ENCODE assay signal across 8 mouse cellular contexts in the genomic region with DNA sequence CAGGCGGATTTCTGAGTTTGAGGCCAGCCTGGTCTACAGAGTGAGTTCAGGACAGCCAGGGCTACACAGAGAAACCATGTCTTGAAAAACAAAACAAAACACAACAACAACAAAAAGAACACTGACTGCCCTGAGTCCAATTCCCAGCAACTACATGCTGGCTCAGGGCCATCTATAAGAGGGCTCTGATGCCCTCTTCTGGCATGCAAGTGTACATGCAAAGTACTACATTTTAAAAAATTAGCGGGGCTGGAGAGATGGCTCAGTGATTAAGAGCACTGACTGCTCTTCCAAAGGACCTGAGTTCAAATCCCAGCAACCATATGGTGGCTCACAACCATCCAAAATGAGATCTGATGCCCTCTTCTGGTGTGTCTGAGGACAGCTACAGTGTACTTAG. TPM values are rescaled to one million over a fixed set of nuclear protein-coding genes. Genes with fewer than 3 reads are reported as not detected.
DNase-seq lines count a peak whose midpoint lies in the region; ATAC-seq and TF ChIP-seq lines count a peak whose summit lies in the region.
"Not testable (repeated sequence)": the region's sequence is repeated elsewhere in the genome, so short reads cannot be mapped to it uniquely, and the experiment has no call there.

No protein-coding gene starts in this region.

- TF ChIP-seq EP300 in lung, postnatal 0 days (IDR thresholded peaks at IDR 0.05), result not testable (repeated sequence)

- ATAC-seq in lung, postnatal 0 days; midbrain, postnatal 0 days (ENCODE audit: low FRiP score): not testable (repeated sequence)

- not testable (repeated sequence) for TF ChIP-seq POLR2A in bone marrow, adult 2 months (IDR thresholded peaks at IDR 0.05; ENCODE audit: borderline replicate concordance, control insufficient read depth, low read depth, low read length)

- not testable (repeated sequence) for H3K9me3 ChIP-seq in lung, postnatal 0 days (ENCODE audit: low read length); midbrain, postnatal 0 days (ENCODE audit: low read length)

- H3K4me2 ChIP-seq in lung, postnatal 0 days (replicated peaks; ENCODE audit: low read depth, low read length); midbrain, postnatal 0 days (ENCODE audit: low read depth, low read length, poor library complexity, severe bottlenecking): not testable (repeated sequence)

- WGBS in bone marrow, adult 2 months, result 51% methylated on average over 2 of the region's 2 CpGs
- 48% methylated on average over 2 of the region's 2 CpGs for WGBS in lung, postnatal 0 days
- WGBS in midbrain, postnatal 0 days, result 58% methylated on average over 2 of the region's 2 CpGs

- DNase-seq in CD4-positive helper T cell, adult 2 months (ENCODE audit: low read depth, low spot score), result peak; percentile 40
- peak; percentile 15 for DNase-seq in MEL-GATA-1-ER (ENCODE audit: extremely low read depth, low read depth)
- not testable (repeated sequence) for DNase-seq in gastrocnemius, adult 2 months; midbrain, postnatal 0 days (ENCODE audit: low spot score)
- peak; percentile 10 for DNase-seq in kidney, postnatal 14 days
- DNase-seq in lung, postnatal 0 days (ENCODE audit: low spot score), result peak; percentile 22
- DNase-seq in thymus, postnatal 25 days, result peak; percentile 9

- not testable (repeated sequence) for H3K27ac ChIP-seq in bone marrow, adult 2 months (ENCODE audit: control insufficient read depth, insufficient read depth, low read depth, low read length, poor library complexity); gastrocnemius, adult 2 months; lung, postnatal 0 days (ENCODE audit: low read length); midbrain, postnatal 0 days (ENCODE audit: low read depth, low read length)

- intact Hi-C loops in gastrocnemius, adult 2 months (cut with DNase I), result not testable (repeated sequence)

- not testable (repeated sequence) for H3K27me3 ChIP-seq in lung, postnatal 0 days (replicated peaks; ENCODE audit: insufficient read depth, low read length); midbrain, postnatal 0 days (ENCODE audit: insufficient read depth, low read length)

- not testable (repeated sequence) for H3K4me3 ChIP-seq in bone marrow, adult 2 months (replicated peaks; ENCODE audit: control insufficient read depth, low read depth, low read length); gastrocnemius, adult 2 months; lung, postnatal 0 days (ENCODE audit: low read depth, low read length); midbrain, postnatal 0 days (ENCODE audit: low read depth, low read length)

- H3K9ac ChIP-seq in lung, postnatal 0 days (replicated peaks; ENCODE audit: low read depth); midbrain, postnatal 0 days (replicated peaks; ENCODE audit: low read length, poor library complexity, severe bottlenecking): not testable (repeated sequence)

- H3K4me1 ChIP-seq in bone marrow, adult 2 months (ENCODE audit: control insufficient read depth, insufficient read depth, low read length); lung, postnatal 0 days (ENCODE audit: insufficient read depth, low read depth, low read length); midbrain, postnatal 0 days (ENCODE audit: insufficient read depth, low read length): not testable (repeated sequence)

- TF ChIP-seq CTCF in bone marrow, adult 2 months (IDR thresholded peaks at IDR 0.05; ENCODE audit: control insufficient read depth, insufficient read depth, low read length), result peak; percentile 20; the same call in 1 of the 2 replicates
- peak; percentile 42 for TF ChIP-seq CTCF in gastrocnemius, adult 2 months (IDR thresholded peaks at IDR 0.05)
- TF ChIP-seq CTCF in lung, postnatal 0 days (IDR thresholded peaks at IDR 0.05), result peak; percentile 49
- peak; percentile 13 for TF ChIP-seq CTCF in midbrain, postnatal 0 days (IDR thresholded peaks at IDR 0.05)

- H3K36me3 ChIP-seq in lung, postnatal 0 days (ENCODE audit: insufficient read depth, low read length); midbrain, postnatal 0 days (ENCODE audit: insufficient read depth, low read length): not testable (repeated sequence)

RNA-seq across cellular contexts. Expression of gene Fbxo22, which starts 43.4 kb away (rescaled TPM):
- polyA plus RNA-seq in bone marrow, adult 2 months (2011; ENCODE audit: insufficient read depth, insufficient read length, low replicate concordance, missing spikeins), result 12.6 and 19.8 TPM in 2 replicates
- 10 to 100 TPM; 19.5 to 22.0 TPM for total RNA-seq in gastrocnemius, adult 2 months (2021)
- polyA plus RNA-seq in lung, postnatal 0 days (2015; fragmentation: Nextera tagmentation; extraction: Ambion mirVana), result 27.4 and 34.0 TPM in 2 replicates
- 57.1 and 61.5 TPM in 2 replicates for total RNA-seq in midbrain, postnatal 0 days (2014; rRNA removed)
- polyA plus RNA-seq in midbrain, postnatal 0 days (2015; fragmentation: Nextera tagmentation; extraction: Ambion mirVana), result 71.2 and 75.3 TPM in 2 replicates
